Mouse (Mus musculus): ENCODE data around the gene Ikzf1.

Gene Ikzf1

GRCm38 (mm10) chr11:11690059-11690844 is 5.4 kb downstream of the Ikzf1 start:
- DNase-seq (ENCODE audit: low spot score) = no peak

GRCm38 (mm10) chr11:11690845-11691196 is 6.0 kb downstream of the Ikzf1 start:
- DNase-seq (ENCODE audit: low spot score) = no peak

- no peak for DNase-seq (ENCODE audit: low spot score)
These were observed 6.7 kb downstream of the Ikzf1 start for GRCm38 (mm10) chr11:11691324-11692058.

DNA sequence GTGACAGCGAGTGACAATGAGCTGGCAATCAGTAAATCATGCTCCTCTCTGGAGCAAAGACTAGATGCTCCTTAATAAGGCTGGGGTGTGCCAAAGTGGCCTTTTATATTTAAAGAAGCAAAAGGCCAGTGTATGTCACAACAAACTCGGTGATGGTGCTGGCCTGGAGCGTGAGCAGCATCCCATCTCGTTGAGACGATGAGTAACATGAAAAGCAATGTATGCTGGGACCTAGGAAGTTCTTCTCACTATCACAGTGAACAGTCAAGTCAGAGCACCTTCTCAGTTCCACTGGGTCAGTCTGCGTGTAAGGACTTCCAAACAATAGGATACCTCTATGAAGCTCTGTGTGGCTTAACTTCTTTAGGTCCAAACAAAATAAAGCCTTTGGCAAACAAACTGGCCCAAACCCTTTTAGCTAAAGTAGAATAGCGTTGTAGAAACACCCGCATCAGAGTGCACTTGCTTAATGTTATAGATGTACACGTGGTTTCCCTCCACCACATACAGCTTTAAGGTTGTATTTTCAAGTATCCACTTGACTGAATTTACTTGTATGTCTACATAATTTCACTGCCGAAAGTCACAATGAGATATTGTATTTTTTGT is 7.9 kb downstream of the Ikzf1 start:
- no peak for DNase-seq (ENCODE audit: low spot score)

- DNase-seq (ENCODE audit: low spot score) = no peak
These were observed 8.6 kb downstream of the Ikzf1 start for GRCm38 (mm10) chr11:11693446-11693845.

GRCm38 (mm10) chr11:11694072-11694471 is 9.3 kb downstream of the Ikzf1 start:
- no peak for DNase-seq (ENCODE audit: low spot score)

GRCm38 (mm10) chr11:11694472-11695177 is 9.8 kb downstream of the Ikzf1 start:
- no peak for DNase-seq (ENCODE audit: low spot score)

- no peak for DNase-seq (ENCODE audit: low spot score)
These were observed 10.5 kb downstream of the Ikzf1 start for GRCm38 (mm10) chr11:11695211-11695887.

- no peak for DNase-seq (ENCODE audit: low spot score)
These were observed 11.1 kb downstream of the Ikzf1 start for GRCm38 (mm10) chr11:11695907-11696306.

- no peak for DNase-seq (ENCODE audit: low spot score)
These were observed 12.0 kb downstream of the Ikzf1 start for GRCm38 (mm10) chr11:11696814-11697213.

GRCm38 (mm10) chr11:11701378-11701777 is 16.6 kb downstream of the Ikzf1 start:
- DNase-seq (ENCODE audit: low spot score) = no peak

DNA sequence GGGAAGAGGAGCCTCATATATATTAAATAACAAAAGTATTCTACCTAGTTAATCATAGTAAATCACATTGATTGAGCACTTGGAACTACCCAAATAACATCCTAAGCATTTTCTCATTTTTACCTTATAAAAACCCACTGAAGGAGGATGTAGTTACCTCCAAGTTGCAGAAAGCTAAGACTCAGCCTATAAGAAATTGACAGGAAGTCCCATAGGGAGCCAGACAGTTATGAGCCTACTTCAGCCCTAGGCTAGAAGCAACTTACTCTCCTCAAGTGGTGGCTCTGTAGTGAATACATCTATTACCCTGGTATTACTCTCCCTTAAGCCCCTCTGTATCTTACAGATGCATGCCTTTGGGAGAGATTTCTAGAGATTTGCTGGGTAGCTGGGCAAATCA is 19.0 kb downstream of the Ikzf1 start:
- no peak for DNase-seq (ENCODE audit: low spot score)

- DNase-seq (ENCODE audit: low spot score) = no peak
These were observed 23.4 kb downstream of the Ikzf1 start for GRCm38 (mm10) chr11:11708154-11708719.

DNA sequence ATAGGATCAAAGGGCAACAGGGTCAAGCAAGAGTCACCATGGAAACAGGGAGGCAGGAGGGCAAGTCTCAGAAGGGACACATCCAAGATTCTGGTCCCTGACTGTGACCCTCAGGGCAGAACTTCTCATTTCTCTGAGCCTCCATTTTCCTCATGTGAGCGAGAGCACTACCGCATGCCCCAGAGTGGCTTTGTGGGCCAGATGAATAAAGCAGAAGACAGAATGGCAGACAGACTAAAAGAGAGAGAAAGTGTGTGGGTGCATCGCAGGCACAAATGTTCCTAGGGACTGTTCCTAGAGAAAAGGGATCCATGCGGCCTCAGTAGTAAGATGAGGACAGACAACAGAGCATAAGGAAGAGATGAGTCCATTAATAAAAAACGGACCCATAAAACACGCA is 24.5 kb downstream of the Ikzf1 start:
- DNase-seq (ENCODE audit: low spot score) = no peak

GRCm38 (mm10) chr11:11710718-11711117 is 25.9 kb downstream of the Ikzf1 start:
- DNase-seq (ENCODE audit: low spot score) = no peak

GRCm38 (mm10) chr11:11711748-11712147 is 26.9 kb downstream of the Ikzf1 start:
- no peak for DNase-seq (ENCODE audit: low spot score)

DNA sequence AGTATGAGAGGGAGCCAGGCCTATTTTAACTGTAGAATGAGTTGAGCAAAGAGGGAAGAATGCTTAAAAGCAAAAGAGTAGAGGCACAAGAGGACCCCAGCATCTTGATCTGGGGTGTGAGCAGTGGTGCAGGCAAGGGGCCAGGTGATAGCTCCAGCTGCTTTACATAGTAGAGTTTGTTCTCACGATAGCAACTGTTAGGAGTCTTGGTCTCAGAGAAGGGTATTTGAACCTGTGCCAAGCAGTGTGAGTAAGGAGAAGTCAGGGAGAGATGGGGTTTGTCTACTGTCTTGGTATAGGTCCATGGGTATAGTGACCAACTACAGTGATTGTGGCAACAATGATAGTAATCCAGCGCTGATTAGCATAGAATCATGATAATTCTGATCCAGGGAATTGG is 29.9 kb downstream of the Ikzf1 start:
- DNase-seq (ENCODE audit: low spot score) = no peak

GRCm38 (mm10) chr11:11715963-11716691 is 31.3 kb downstream of the Ikzf1 start:
- DNase-seq (ENCODE audit: low spot score) = no peak

DNA sequence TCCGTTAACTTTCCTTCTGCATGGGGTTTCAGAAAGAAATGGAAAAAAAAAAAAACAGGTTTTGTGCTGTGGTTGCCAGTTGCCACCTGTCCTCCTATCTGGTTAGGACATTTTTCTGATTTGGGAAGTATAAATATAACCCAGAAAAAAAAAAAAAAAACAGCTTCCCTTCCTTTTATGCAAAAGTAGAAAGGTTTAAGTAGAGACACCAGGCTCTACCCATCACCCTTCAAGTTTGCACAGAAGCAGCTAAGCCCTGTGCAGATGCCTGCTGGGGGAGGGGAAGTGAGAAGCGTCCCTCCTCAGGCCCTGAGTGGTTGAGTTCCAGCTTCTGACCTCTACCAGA is 31.9 kb downstream of the Ikzf1 start:
- no peak for DNase-seq (ENCODE audit: low spot score)

DNA sequence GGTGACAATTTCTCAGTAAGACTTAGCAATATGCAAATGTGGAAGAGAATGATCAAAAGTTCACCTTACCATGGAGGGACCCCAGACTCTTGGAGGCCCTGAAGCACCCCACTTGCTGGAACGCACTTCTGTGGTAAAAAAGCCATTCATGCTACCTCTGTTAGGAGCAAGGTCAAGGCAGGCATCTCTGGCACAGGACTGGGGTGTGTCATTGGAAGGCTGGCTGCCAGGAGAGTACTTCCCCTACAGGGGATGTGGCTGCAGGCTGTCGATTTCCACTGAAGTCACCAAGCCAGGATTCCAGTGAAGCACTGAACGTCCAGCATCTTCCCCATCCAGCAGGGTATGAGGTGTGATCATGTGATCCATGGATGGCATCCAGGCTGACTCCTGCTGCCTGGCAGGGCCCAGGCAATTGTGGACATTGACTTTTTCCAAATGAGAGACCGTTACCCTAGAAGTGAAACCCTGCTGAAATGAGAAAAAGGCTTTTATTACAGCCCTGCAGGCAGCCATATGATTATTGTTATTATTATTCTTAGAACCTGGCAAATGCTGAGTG is 32.9 kb downstream of the Ikzf1 start:
- no peak for DNase-seq (ENCODE audit: low spot score)

GRCm38 (mm10) chr11:11719748-11720147 is 34.9 kb downstream of the Ikzf1 start:
- no peak for DNase-seq (ENCODE audit: low spot score)

Data from urinary bladder, postnatal 10 days (tissue).